Mouse (Mus musculus) intestine, embryonic 16.5 days (tissue): Measurements from ENCODE around the gene Lrrd1. TPM values are rescaled to one million over a fixed set of nuclear protein-coding genes. Genes with fewer than 3 reads are reported as not detected.
"Not testable (repeated sequence)": the region's sequence is repeated elsewhere in the genome, so short reads cannot be mapped to it uniquely, and the experiment has no call there.

Experiments used
- ATAC-seq: fragments of 200-750 bp; cut with Nextera tagmentation; 2 replicates; pipeline ENCODE4 v1.8.0; 2017; ENCODE audit warnings: moderate TSS enrichment, moderate library complexity
- H3K27ac ChIP-seq: fragments of 300-500 bp; sonication (generic); 2 replicates; pipeline ENCODE4 v1.5.1; 2014; ENCODE audit warnings: mild to moderate bottlenecking, low read length
- H3K27me3 ChIP-seq: fragments of 300-500 bp; sonication (generic); replicated peaks from 2 replicates; pipeline ENCODE4 v1.6.1; 2014; ENCODE audit warnings: low read length, control low read depth, mixed read lengths; ENCODE audit not compliant: control insufficient read depth, insufficient read depth
- H3K36me3 ChIP-seq: fragments of 300-500 bp; sonication (generic); 2 replicates; pipeline ENCODE4 v1.6.1; 2014; ENCODE audit warnings: low read length, control low read depth; ENCODE audit not compliant: control insufficient read depth, insufficient read depth
- H3K4me1 ChIP-seq: fragments of 300-500 bp; sonication (generic); 2 replicates; pipeline ENCODE4 v1.6.1; 2014; ENCODE audit warnings: low read length, control low read depth, mixed read lengths; ENCODE audit not compliant: control insufficient read depth, insufficient read depth
- H3K4me2 ChIP-seq: fragments of 300-500 bp; sonication (generic); 2 replicates; pipeline ENCODE4 v1.6.1; 2014; ENCODE audit warnings: low read depth, low read length, control low read depth
- H3K4me3 ChIP-seq: fragments of 300-500 bp; sonication (generic); 2 replicates; pipeline ENCODE4 v1.5.1; 2014; ENCODE audit warnings: mild to moderate bottlenecking, low read length
- H3K9ac ChIP-seq: fragments of 300-500 bp; sonication (generic); 2 replicates; pipeline ENCODE4 v1.6.1; 2014; ENCODE audit warnings: low read depth, low read length
- H3K9me3 ChIP-seq: fragments of 300-500 bp; sonication (generic); 2 replicates; pipeline ENCODE4 v1.6.1; 2016; ENCODE audit warnings: low read length, control low read depth; ENCODE audit not compliant: control insufficient read depth
- WGBS: fragments of 180-500 bp; shearing (Covaris S2); extraction: QIAGEN DNeasy Blood & Tissue Kit; methylation state at CpG from one replicate; pipeline ENCODE4 v1.1.7; 2014; 5-methylcytosine and 5-hydroxymethylcytosine counted together
- polyA plus RNA-seq: library from polyadenylated mRNA; unstranded; fragments of >200 nt; fragmentation: Nextera tagmentation; extraction: Ambion mirVana; gene quantifications from 2 replicates; pipeline ENCODE4 v1.2.1, GENCODE M21; 2015

The Lrrd1 gene
- 0.05 TPM in 1 of 2 replicates, not detected in the other for polyA plus RNA-seq

GRCm38 (mm10) chr5:3845026-3845425 is at the start of gene Lrrd1:
TSS of gene Lrrd1 (plus strand) at chr5:3845173.
- no peak within 1 kb of the TSS for H3K27ac ChIP-seq
- 6% methylated on average over 24 of the region's 24 CpGs for WGBS
- ATAC-seq = no peak
- peak within 1 kb of the TSS; percentile 16 for H3K4me3 ChIP-seq
- H3K9ac ChIP-seq = 0 out of 2 replicates have a peak within 1 kb of the TSS, but pooled peaks have one; percentile 2
- no peaks in the 10 kb centered on the region for H3K36me3 ChIP-seq
- peaks cover 2% of the 10 kb centered on the region; the same call in 1 of the 2 replicates for H3K4me1 ChIP-seq
- peak within 1 kb of the TSS; percentile 25 for H3K4me2 ChIP-seq
- H3K27me3 ChIP-seq = no peaks in the 10 kb centered on the region
- H3K9me3 ChIP-seq = no peaks in the 10 kb centered on the region

- not testable (repeated sequence) for H3K9me3 ChIP-seq, H3K4me1 ChIP-seq, H3K9ac ChIP-seq, H3K36me3 ChIP-seq, H3K4me2 ChIP-seq, H3K4me3 ChIP-seq, H3K27me3 ChIP-seq, ATAC-seq, H3K27ac ChIP-seq
- 85% methylated on average over 2 of the region's 2 CpGs for WGBS
Observed at GRCm38 (mm10) chr5:3797101-3797500, 47.9 kb upstream of the Lrrd1 start.

- ATAC-seq, H3K27ac ChIP-seq, H3K4me3 ChIP-seq: not testable (repeated sequence)
Observed at GRCm38 (mm10) chr5:3798656-3799055, 46.3 kb upstream of the Lrrd1 start.

GRCm38 (mm10) chr5:3800041-3800440 is 44.9 kb upstream of the Lrrd1 start:
- no peak overlapping the region for H3K27ac ChIP-seq
- H3K9ac ChIP-seq = no peak overlapping the region
- no peak for ATAC-seq
- peaks cover 10% of the 10 kb centered on the region for H3K4me1 ChIP-seq
- no peaks in the 10 kb centered on the region for H3K9me3 ChIP-seq
- no peak overlapping the region for H3K4me3 ChIP-seq
- H3K4me2 ChIP-seq = no peak overlapping the region
- 97% methylated on average over 1 of the region's 1 CpGs for WGBS
- H3K27me3 ChIP-seq = no peaks in the 10 kb centered on the region
- no peaks in the 10 kb centered on the region for H3K36me3 ChIP-seq

More at GRCm38 (mm10) chr5:3798656-3799055, 46.3 kb upstream of the Lrrd1 start:
- H3K36me3 ChIP-seq, H3K27me3 ChIP-seq, H3K9ac ChIP-seq, H3K4me1 ChIP-seq, H3K9me3 ChIP-seq, H3K4me2 ChIP-seq: not testable (repeated sequence)

GRCm38 (mm10) chr5:3800881-3801280 is 44.1 kb upstream of the Lrrd1 start:
- no peak overlapping the region for H3K4me2 ChIP-seq
- no peak for ATAC-seq

GRCm38 (mm10) chr5:3801672-3802432 is 43.1 kb upstream of the Lrrd1 start:
- no peak for ATAC-seq
- 5% methylated on average over 18 of the region's 18 CpGs for WGBS
- Histone ChIP-seq H3K4me3 (peak overlapping the region; percentile 72), H3K9me3 (no peaks in the 10 kb centered on the region), H3K9ac (peak overlapping the region; percentile 85), H3K4me2 (peak overlapping the region; percentile 89), H3K36me3 (no peaks in the 10 kb centered on the region), H3K4me1 (peaks cover 10% of the 10 kb centered on the region), H3K27me3 (no peaks in the 10 kb centered on the region), H3K27ac (peak overlapping the region; percentile 83)

More at GRCm38 (mm10) chr5:3800881-3801280, 44.1 kb upstream of the Lrrd1 start:
- Histone ChIP-seq H3K9ac (no peak overlapping the region), H3K4me3 (no peak overlapping the region), H3K36me3 (no peaks in the 10 kb centered on the region), H3K27ac (no peak overlapping the region), H3K4me1 (peaks cover 10% of the 10 kb centered on the region), H3K9me3 (no peaks in the 10 kb centered on the region), H3K27me3 (no peaks in the 10 kb centered on the region)
- 68% methylated on average over 4 of the region's 4 CpGs for WGBS

GRCm38 (mm10) chr5:3802433-3803291 is 42.3 kb upstream of the Lrrd1 start, which contains the start of the genes Ankib1 and Krit1:
TSS of gene Ankib1 (minus strand) at chr5:3802925.
TSS of gene Krit1 (plus strand) at chr5:3803184.
- Histone ChIP-seq H3K36me3 (no peaks in the 10 kb centered on the region), H3K27me3 (no peaks in the 10 kb centered on the region), H3K4me2 (peak within 1 kb of the TSS; percentile 89), H3K4me1 (peaks cover 10% of the 10 kb centered on the region), H3K9me3 (no peaks in the 10 kb centered on the region), H3K4me3 (peak within 1 kb of the TSS; percentile 72), H3K9ac (peak within 1 kb of the TSS; percentile 85), H3K27ac (peak within 1 kb of the TSS; percentile 83)
- peak; percentile 94 for ATAC-seq
- under 1% methylated on average over 108 of the region's 109 CpGs for WGBS

GRCm38 (mm10) chr5:3803292-3804165 is 41.4 kb upstream of the Lrrd1 start:
- H3K27me3 ChIP-seq = no peaks in the 10 kb centered on the region
- H3K4me1 ChIP-seq = peaks cover 10% of the 10 kb centered on the region
- H3K4me3 ChIP-seq = peak overlapping the region; percentile 72
- peak; percentile 81 for ATAC-seq
- peak overlapping the region; percentile 83 for H3K27ac ChIP-seq
- no peaks in the 10 kb centered on the region for H3K36me3 ChIP-seq
- H3K4me2 ChIP-seq = peak overlapping the region; percentile 83
- under 1% methylated on average over 36 of the region's 36 CpGs for WGBS
- H3K9ac ChIP-seq = peak overlapping the region; percentile 85
- H3K9me3 ChIP-seq = no peaks in the 10 kb centered on the region
